Mouse (Mus musculus) retina, embryonic 14.5 days (tissue): ENCODE results near the gene Tec.

Experiments
- DNase-seq: peaks from one replicate; pipeline ENCODE4 v3.0.0-alpha.2; 2015; ENCODE audit warnings: low spot score

The Tec gene

DNA sequence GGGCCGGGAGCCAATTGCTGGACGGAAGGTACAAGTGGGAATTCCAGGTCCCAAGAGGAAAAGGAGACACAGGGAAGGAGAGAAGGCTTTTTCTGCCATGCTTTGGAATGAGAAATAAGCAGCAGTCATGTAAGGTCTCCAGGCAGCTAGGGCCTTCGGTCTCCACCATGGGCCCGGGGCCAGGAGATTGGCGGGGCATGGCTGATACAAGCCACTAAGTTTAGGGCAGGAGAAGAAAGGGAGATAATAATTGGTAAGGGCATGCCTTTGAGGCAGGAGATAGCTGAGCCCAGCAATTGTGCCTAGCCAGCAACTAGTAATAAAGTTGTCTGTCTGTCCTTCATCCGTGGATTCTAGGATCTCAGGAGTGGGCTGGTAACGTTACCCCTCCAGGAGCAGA is 85.2 kb downstream of the Tec start:
- DNase-seq = no peak

DNA sequence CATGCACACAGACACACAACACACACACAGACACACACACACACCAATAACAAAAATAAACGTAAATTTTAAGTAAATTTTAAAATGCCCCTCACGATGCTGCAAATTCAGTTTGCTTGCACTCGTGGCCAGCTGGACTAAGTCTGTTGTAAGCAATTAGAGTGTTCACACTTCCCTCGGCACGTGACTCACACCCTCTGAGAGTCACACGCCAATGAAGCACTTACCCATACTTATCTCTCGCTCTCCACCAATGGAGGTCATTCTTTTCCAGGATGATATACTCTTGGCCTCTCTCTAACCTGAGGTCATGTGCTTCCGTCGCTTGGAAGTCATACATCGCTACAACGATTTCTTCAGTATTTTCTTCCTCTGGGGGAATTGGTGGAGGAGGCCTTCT is 86.5 kb downstream of the Tec start:
- no peak for DNase-seq

DNA sequence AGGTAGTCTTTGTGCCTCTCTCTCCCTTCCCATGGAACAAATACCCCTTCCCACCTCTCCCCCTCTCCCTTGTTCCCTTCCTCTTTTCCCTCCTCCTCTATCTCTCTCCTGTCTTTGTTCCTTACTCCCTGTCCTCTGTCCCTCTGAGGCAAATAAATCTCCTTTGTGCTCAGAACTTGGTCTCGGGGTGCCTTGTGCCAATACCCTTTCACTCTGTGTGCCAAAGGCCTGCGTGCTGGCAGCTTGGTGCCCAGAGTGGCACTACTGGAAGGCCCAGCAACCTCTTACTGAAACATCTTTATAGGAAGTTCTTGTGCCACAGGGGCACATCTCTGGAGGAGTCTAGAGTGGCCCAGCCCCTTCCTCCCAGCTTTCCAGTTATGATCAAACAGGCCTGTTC is 91.7 kb downstream of the Tec start:
- DNase-seq = no peak

DNA sequence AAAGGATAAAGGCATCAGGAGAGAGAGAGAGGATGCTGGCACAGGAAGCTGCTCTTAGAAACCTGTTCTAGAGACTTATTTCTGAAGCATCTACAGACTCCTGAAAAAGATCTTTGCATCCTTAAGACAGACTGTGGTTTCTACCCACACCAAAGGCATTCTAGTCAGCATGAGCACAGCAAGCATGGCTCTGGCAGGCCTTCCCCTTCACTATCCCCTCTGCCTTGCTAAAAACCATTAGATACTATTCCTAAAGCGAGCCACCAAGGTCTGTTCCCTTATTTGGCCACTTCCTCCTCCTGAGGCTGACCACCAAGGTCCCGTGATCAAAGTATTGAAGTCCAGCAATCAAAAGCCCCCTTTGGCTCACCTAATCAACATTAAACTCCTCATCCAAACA is 92.2 kb downstream of the Tec start:
- DNase-seq = no peak

DNA sequence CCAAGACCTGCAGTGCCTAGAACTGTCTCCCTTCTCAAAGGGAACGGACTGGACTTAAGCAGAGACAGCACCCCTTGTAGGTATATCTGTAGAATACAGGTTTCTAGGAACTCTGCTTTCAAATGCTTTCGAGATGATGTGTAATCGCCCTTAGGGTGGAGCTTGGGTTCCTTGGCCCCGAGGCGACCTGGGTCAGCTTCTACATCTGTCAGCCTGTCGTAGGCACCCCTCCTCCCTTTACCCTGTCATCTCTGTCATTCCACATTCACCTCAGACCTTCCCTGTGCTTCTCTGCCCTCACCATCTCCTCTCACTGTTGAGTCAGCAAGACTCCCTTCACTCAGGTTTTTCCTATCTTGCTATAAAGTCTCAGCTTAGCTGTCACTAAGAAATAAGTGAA is 98.4 kb downstream of the Tec start:
- no peak for DNase-seq

DNA sequence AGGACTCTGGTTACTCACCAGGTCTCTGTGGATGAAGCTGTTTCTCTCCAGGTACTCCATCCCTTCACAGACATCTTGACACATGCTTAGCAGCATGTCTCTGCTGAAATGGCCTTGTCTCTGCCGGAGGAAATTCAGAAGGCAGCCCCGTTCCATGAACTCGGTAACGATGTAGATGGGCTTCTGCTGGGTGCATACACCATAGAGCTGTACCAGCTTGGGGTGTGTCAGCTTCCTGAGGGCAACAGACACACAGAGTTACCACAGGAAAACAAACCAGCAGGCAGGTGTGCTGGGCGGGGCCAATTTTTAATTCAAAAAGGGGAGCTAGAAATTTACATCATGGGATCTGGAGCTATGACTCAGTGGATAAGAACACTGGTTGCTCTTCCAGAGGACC is 104.7 kb downstream of the Tec start:
- no peak for DNase-seq

DNA sequence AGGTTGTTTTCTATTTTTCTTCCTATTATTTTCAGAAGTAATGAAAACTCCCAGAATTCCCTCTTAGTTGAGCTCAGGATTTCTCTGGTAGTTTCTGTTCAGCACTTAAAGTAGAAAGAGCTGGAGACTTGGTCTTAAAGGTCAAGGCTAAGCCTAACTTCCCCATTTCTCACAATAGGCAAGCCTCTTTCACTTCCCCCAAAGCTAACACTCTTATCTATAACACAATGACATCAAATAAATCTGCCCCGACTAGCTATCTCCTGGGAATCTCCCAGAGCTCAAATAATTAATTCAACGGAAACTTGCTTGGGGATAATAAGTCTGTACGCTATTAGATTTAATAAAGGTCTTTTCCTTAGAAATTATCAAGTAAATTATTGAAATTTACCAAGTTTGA is 105.3 kb downstream of the Tec start:
- no peak for DNase-seq

DNA sequence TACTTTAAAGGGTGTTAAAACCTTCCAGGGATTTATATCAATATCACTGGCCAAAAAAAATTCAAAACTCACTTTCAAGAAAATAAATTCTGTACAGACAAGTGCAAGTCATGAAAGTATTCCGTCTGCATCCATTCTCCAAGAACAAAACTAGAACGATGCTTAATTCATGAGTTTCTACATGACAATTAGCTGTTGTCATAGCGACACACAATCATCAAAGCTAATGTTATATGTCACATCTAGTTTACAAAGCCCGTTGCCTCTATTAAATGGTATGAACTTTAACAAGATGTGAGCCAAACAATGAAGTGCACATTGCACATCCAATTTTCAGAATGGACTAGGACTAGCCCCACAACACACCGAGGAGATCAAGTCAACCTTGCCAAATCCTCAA is 106.5 kb downstream of the Tec start:
- DNase-seq = peak; percentile 9

DNA sequence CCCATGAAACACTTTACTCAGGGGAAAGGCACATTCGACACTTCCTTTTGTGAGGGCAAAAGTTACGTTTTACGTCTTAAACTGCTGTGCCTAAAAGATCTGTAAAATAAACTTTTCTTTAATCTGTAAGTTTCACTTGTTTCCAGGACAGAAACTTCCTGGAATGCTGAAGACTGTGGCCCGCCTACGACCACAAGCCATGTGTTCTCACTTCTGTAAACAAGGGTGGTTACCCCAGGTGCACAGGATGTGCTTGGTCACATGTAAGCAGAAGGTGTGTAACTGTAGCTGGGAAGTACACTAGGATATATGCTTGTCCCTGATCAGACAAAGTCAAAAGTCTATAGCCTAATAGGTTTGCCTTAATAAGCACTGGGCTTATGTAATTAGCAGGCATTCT is 107.0 kb downstream of the Tec start:
- DNase-seq = no peak

DNA sequence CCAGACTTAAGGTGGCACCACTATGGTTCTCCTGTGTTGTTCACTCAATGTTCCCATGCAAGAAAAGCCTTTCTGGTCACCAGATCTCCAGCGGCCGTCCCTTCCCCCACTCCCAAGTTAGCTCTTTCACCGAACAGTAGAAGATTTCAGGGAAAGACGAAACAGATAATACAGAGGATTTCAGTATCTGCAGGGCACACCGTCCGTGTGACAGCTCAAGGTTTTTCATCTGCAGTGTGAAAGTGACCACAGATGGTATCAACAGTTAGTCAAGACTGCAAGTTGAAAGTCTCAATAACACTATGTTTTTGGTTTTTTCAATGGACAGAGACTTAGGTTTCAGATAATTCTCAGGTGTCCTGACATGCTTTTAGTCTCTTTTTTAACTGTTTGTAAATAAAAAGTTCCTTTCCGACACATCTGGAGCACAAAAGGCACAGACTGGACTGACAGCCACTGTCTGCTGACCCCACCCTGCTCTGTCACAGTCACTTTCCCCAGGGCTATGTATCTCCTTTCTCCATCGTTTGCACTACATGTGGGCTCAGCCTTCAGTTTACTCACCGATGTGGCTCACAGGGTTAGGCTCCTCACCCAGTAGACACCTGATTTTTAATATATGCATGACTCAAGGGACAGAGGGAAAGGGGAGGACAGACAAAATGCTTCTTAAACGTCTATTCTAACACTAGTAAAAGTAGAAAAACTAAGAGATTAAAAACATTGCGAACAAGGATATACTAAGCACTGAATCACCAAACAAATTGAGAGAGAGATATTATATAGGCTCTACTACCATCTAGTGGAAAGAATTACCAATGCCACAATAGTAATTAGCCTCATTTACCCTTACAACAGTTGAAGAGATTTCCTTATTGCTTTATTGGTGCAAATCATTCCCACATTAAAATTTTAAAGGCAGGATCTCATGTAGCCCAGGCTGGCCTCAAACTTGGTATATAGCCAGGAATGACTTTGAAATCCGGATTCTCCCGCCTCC is 109.1 kb downstream of the Tec start:
- peak; percentile 70 for DNase-seq

DNA sequence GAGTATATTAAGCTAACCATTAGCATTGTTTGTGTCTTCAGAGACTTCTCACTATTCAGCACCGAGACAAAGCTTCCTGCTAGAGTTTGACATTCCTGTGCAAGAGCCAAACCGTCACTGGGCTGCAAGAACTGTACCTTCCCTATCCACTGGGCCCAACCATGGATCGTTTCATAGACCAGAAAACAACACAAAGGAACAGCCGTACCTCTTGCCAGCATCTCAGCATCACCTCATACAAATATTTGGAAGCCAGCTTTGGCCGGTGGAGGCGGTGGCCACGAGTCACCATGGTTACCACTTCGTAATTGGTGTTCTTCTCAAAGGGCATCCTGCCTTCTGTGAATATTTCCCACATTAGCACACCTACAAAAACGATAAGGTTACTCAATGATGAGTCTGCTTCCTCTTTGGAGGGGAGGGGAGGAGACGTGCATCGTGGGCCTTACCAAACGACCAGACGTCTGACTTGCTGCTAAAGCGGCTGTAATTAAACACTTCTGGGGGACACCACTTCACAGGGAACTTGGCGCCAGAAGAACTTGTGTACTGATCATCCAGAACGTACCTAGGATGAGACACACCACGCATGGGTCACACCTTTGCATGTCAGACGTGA is 111.0 kb downstream of the Tec start:
- no peak for DNase-seq

DNA sequence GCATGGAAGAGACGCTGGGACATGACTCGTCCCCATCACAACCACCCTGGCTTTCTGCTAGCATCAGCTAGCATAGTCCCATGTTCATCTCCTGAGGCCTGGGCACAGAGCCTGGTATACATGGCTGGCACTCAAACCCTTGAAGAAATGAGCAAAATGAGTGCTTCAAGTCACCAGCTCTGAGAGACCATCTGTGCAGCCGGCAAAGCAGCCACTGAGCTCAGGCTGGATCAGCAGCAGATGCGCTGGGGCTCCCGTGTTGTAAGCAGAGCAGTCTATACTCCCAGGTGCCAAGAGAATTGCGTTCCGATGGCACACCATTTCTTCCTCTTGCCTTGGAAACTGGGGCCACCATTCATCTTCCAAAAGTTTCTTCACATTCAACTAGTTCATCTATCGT is 112.3 kb downstream of the Tec start:
- no peak for DNase-seq

DNA sequence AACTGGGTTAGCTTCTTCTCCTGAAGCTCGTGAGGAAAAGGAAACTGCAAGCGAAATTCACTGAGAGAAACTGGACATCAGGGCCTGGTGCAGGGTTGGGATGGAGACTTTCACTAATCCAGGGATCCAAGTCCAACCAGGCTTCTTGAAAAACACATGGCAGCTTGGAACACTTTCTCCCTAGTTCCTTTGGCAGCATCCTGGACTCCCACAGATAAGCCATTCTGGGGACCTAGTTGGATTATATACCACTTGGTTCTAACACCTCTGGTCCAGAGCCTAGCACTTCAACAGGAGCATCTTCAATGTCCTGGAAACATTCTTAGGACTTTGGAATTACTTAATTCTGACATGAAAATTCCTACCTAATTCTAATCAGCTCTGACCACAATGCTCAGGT is 113.2 kb downstream of the Tec start:
- no peak for DNase-seq

DNA sequence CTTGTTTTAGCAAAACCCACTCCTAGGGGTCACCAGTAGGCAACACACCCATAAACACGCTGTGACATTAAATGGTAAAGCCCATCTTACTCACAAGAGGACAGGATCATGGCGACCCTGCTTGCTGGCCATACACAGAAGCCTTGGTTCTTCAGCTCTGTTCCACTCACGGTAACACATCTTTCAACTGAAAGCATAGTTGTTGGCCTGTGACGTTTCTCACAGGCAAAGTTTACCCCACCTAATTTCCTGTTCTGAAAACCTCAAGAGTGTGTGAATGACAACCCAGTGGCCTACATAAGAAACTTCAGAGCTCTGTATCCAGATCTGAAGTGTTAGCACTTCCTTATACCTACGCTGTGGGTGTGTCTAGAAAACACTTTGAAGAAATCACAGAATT is 115.7 kb downstream of the Tec start, which contains the start of gene Txk:
TSS of gene Txk (minus strand) at position 193 of the 400 bp plus-strand sequence.
- DNase-seq = no peak

DNA sequence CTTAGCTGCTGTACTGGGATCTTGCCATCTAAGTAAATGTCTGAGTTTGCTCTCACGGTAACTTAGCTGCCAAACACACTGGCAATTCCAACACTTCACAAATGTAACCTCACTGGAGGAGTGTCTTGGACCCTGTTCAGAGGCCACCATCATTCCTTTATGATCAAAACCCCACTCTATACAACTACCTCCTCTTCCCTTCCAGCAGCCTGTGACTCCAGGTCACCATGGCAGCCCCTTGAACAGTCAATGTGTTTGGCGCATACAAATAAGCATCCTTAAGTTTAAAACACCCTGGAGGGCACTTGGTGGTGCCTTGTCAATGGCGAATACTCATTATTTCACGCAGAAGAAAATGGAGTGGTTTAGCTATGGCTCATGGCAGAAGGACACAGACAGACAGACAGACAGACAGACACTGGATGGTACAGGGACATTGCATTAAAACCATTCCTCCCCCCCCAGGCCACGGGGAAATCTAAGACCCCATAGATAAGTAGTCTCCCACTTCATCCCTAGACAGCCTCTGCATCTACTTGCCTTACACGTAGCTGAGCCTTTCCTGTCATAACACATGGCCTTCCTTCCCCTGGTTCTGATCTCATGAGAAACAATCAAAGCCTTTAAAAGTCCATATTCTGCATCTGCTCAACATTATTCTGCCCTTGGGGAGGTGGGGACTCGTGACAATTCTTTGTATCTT is 117.1 kb downstream of the Tec start:
- DNase-seq = no peak

DNA sequence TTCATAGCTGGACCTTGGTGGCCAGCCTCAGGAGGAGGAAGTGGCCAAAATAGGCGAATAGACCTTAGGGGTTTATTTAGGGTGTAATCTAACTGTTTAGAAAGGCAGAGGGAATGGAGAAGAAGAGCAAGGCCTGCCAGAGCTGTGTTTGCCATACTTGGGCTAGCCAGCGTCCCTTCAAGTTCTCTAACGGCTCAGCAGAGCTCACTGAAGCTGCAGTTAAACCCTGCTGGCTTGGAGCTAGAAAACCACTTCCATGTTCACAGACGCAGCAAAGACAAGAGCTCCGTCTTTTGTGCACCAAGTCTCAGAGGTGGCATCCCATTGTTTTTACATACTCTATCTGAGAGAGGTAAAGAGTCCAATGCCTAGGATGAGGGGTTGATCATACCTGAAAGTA is 118.1 kb downstream of the Tec start:
- DNase-seq = no peak

DNA sequence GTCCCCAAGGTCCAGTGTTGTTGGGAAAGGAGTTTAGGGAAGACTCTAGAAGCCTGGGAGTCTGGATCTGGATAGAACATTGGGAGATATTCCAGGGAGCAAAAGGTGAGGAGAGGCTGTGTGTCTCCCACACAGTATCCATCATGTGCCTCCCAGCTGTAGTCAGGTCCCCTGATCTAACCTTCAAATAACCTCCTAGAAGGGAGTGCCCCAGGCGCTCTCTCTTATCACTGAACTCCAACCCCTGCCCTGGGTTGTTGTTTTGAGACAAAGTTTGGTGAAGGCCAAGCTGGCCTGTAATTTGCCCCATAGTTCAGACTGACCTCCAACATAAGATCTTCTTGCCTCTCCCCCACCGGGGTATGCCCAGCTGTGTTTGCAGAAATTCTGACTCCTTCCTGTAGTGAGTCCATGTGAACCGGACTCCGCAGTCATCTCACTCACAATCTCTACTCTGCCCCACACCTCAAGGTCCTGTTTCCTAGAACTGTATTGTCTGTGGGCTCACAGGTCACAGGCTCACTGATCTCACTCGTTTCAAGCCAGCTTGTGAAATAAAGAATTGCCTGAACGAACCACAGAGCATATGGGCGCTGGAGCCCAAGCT is 119.5 kb downstream of the Tec start:
- DNase-seq = no peak

DNA sequence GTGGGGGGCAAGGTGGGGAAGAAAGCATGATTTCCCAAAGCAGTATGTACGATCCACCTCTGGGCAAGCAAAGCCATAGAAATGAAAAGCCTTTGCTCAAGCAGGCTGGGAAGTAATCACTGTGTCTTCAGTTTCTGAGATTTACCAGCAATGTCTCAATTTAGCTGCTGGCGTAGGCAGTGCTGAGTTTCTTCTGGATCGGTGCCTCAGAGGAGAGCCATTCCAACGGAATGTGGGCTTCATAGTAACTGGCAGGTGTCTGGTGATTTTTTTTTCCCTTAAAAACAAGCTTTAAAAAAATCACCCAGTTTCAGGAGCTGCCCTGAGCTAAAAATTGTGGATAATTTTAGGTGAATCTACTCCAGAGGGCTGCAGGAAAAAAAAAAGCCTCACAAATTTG is 120.9 kb downstream of the Tec start:
- DNase-seq = no peak

DNA sequence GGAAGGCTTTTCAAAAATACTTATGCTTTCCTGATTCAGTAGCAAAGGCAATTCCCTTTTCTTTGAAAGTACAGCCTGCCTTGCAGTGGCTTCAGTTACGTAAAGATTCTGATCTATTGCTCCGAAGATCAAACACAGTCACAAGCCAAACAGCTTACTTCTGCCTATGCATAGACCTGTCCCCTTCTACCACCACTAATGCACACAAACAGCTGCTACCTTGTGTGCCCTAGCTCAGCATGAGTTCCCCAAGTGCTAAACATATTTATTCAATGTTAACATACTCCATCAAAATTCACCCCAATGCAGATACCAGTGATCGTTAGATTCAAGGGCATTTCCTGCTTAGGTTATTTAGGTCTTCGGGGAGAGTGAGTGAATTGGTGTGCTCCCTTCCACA is 121.8 kb downstream of the Tec start:
- no peak for DNase-seq

DNA sequence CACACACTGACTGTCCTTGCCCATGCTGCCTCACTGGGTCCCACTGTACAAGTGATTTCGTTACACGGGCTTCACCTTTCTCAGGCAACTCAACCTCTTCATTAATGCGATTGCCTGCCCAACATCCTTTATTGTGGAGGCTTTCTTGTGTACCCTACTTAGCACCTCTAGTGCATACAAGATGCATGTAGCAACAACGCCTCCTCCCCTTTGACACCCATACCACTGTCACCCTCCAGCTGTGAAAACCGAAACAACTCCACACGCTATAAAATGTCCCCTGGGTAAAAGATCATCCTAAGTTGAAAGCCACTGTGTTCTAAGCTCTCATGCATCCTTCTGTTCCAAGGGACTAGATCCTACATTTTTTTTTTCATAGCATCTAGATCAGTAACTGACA is 125.2 kb downstream of the Tec start:
- no peak for DNase-seq

DNA sequence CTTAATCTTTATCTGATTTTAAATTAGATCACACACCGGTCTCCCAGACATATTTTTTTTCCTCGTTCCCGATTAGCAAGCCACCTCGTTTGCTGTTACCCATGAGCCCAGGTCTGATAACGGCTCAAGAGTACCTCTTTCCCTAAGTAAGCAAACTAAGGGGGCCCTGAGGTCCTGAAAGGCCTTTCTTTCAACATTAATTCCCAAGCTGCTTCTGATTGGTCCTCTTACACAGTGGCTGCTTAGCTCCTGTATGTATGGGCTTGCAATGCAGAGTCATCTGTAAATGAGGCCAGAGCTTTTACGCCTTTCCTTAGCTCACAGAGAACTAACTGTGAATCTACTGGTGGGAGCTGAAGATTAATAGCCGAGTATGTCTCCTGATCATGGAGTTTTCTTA is 131.4 kb downstream of the Tec start:
- DNase-seq = no peak

DNA sequence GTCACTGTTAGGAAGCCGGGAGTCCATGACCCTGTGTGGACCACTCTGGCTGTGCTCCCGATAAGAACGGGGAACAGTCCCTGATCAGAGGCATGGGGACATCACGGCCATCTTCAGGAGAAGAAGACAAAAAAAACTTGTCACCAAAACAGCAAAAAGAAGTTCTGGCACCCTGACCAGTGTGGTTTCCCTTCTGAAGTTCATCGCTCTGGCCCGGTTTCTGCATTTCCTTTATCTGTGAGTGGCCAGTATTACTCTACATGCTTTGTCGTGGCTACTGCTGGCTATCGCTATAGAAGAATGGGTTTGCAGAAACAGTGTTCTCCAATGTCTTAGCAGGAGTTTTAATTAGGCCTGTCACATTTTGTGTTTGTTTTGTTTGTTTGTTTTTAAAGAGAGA is 131.8 kb downstream of the Tec start:
- no peak for DNase-seq

DNA sequence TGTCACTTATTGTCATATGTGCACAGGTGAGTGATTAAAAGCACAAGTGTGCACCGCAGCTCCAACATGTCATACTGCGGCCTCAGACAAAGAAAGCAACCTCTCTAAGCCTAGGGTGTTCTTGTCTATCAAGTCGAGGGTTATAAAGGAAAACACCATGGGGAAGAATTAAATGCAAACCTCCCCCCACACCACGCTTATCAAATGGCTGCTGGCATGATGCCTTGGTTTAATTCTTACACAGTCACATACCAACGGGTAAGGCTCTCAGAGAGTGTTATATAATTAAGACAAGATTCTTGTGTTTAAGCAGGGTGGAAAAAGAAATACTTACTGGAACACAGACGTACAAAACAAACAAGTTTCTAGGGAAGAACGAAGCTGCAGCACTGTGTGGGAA is 132.5 kb downstream of the Tec start:
- DNase-seq = no peak
